Mouse (Mus musculus) spleen, postnatal 4 days (tissue): Measurements from ENCODE around the gene Abca2.

Experiments
- DNase-seq, 2 experiments: peaks; one replicate each; pipeline ENCODE4 v3.0.0; 2022; ENCODE audit warnings: low spot score in 2 of 2

The Abca2 gene

GRCm38 (mm10) chr2:25493476-25493961 lies 65.0 kb downstream of the Abca2 start, which contains the start of gene Lcn12:
Gene Lcn12, minus strand, starts transcription at chr2:25493911.
- no peak for DNase-seq

GRCm38 (mm10) chr2:25496462-25496861 lies 68.0 kb downstream of the Abca2 start:
- DNase-seq = no peak
